Mouse (Mus musculus): ENCODE measurements around the gene Hikeshi. TPM values are rescaled to one million over a fixed set of nuclear protein-coding genes. Genes with fewer than 3 reads are reported as not detected.

The Hikeshi gene
- total RNA-seq, 1 experiment: 127 TPM

GRCm38 (mm10) chr7:89891412-89891811, 49.6 kb downstream of the Hikeshi start:
- Histone ChIP-seq H3K36me3 (ENCODE audit: control insufficient read depth, insufficient read depth, low read length, poor library complexity, severe bottlenecking) (no peaks in the 10 kb centered on the region), H3K9me3 (ENCODE audit: control insufficient read depth, insufficient read depth, low read depth, low read length) (no peaks in the 10 kb centered on the region), H3K9ac (ENCODE audit: insufficient read depth, low read depth, low read length, poor library complexity, severe bottlenecking) (no peak overlapping the region), H3K27ac (ENCODE audit: insufficient read depth, low read depth, low read length, poor library complexity, severe bottlenecking) (no peak overlapping the region), H3K4me3 (ENCODE audit: insufficient read depth in 1 of 2, low read depth in 1 of 2, low read length in 2 of 2, poor library complexity in 1 of 2, severe bottlenecking in 1 of 2) (no peak overlapping the region), H3K4me1 (ENCODE audit: control insufficient read depth in 2 of 2, insufficient read depth in 2 of 2, low read length in 2 of 2, poor library complexity in 1 of 2) (peaks cover 0 to 2% of the 10 kb centered on the region in 2 experiments; a peak in 1 of 4 replicates)
- in situ Hi-C loops (cut with MboI; ENCODE audit: low sequenced_read_pairs in 2 of 2, unreplicated experiment in 2 of 2): no loop called here
- TF ChIP-seq HCFC1 (IDR thresholded peaks at IDR 0.05; ENCODE audit: borderline replicate concordance, insufficient read depth, low read length): no peak
- no peak for TF ChIP-seq MAFK (IDR thresholded peaks at IDR 0.05; ENCODE audit: insufficient read depth, low read depth, low read length)
- TF ChIP-seq ZC3H11A (IDR thresholded peaks at IDR 0.05; ENCODE audit: borderline replicate concordance, low read depth, low read length): no peak
- no peak for TF ChIP-seq CHD2 (IDR thresholded peaks at IDR 0.05; ENCODE audit: low read depth, low read length)
- no peak for TF ChIP-seq ZNF384 (IDR thresholded peaks at IDR 0.05; ENCODE audit: low read depth, low read length)
- no peak for DNase-seq (ENCODE audit: low read depth, low spot score)

- no peak overlapping the region for H3K9ac ChIP-seq (ENCODE audit: insufficient read depth, low read depth, low read length, poor library complexity, severe bottlenecking)
- H3K4me1 ChIP-seq (ENCODE audit: control insufficient read depth in 2 of 2, insufficient read depth in 2 of 2, low read length in 2 of 2, poor library complexity in 1 of 2): no peaks in the 10 kb centered on the region
- in situ Hi-C loops (cut with MboI; ENCODE audit: low sequenced_read_pairs in 2 of 2, unreplicated experiment in 2 of 2): no loop called here
- no peaks in the 10 kb centered on the region for H3K36me3 ChIP-seq (ENCODE audit: control insufficient read depth, insufficient read depth, low read length, poor library complexity, severe bottlenecking)
- no peaks in the 10 kb centered on the region for H3K9me3 ChIP-seq (ENCODE audit: control insufficient read depth, insufficient read depth, low read depth, low read length)
- no peak for DNase-seq (ENCODE audit: low read depth, low spot score)
- TF ChIP-seq ZC3H11A (IDR thresholded peaks at IDR 0.05; ENCODE audit: borderline replicate concordance, low read depth, low read length) (no peak), CHD2 (IDR thresholded peaks at IDR 0.05; ENCODE audit: low read depth, low read length) (no peak), HCFC1 (IDR thresholded peaks at IDR 0.05; ENCODE audit: borderline replicate concordance, insufficient read depth, low read length) (no peak), ZNF384 (IDR thresholded peaks at IDR 0.05; ENCODE audit: low read depth, low read length) (no peak), MAFK (IDR thresholded peaks at IDR 0.05; ENCODE audit: insufficient read depth, low read depth, low read length) (no peak)
- H3K4me3 ChIP-seq (ENCODE audit: insufficient read depth in 1 of 2, low read depth in 1 of 2, low read length in 2 of 2, poor library complexity in 1 of 2, severe bottlenecking in 1 of 2): no peak overlapping the region
- no peak overlapping the region for H3K27ac ChIP-seq (ENCODE audit: insufficient read depth, low read depth, low read length, poor library complexity, severe bottlenecking)
Observed at GRCm38 (mm10) chr7:89884551-89884950, 56.5 kb downstream of the Hikeshi start.

GRCm38 (mm10) chr7:89879686-89880085, 61.3 kb downstream of the Hikeshi start:
- Histone ChIP-seq H3K36me3 (ENCODE audit: control insufficient read depth, insufficient read depth, low read length, poor library complexity, severe bottlenecking) (no peaks in the 10 kb centered on the region), H3K9me3 (ENCODE audit: control insufficient read depth, insufficient read depth, low read depth, low read length) (no peaks in the 10 kb centered on the region), H3K4me3 (ENCODE audit: insufficient read depth in 1 of 2, low read depth in 1 of 2, low read length in 2 of 2, poor library complexity in 1 of 2, severe bottlenecking in 1 of 2) (no peak overlapping the region), H3K27ac (ENCODE audit: insufficient read depth, low read depth, low read length, poor library complexity, severe bottlenecking) (no peak overlapping the region), H3K9ac (ENCODE audit: insufficient read depth, low read depth, low read length, poor library complexity, severe bottlenecking) (no peak overlapping the region), H3K4me1 (ENCODE audit: control insufficient read depth in 2 of 2, insufficient read depth in 2 of 2, low read length in 2 of 2, poor library complexity in 1 of 2) (no peaks in the 10 kb centered on the region)
- in situ Hi-C loops (cut with MboI; ENCODE audit: low sequenced_read_pairs in 2 of 2, unreplicated experiment in 2 of 2): no loop called here
- DNase-seq (ENCODE audit: low read depth, low spot score): no peak
- no peak for TF ChIP-seq ZC3H11A (IDR thresholded peaks at IDR 0.05; ENCODE audit: borderline replicate concordance, low read depth, low read length)
- no peak for TF ChIP-seq HCFC1 (IDR thresholded peaks at IDR 0.05; ENCODE audit: borderline replicate concordance, insufficient read depth, low read length)

Other genes with a start within 250 kb of the Hikeshi start
- 0.11 and 0.13 TPM in 2 replicates for gene Ccdc81, start 37.6 kb downstream of the Hikeshi start, total RNA-seq (2012; rRNA removed)
- 259 and 321 TPM in 2 replicates for gene Eed, start 39.8 kb upstream of the Hikeshi start, total RNA-seq (2012; rRNA removed)
- gene Picalm, start 189.0 kb upstream of the Hikeshi start, total RNA-seq (2012; rRNA removed): 86.2 and 125 TPM in 2 replicates

Measured in ES-E14 (cell line).